Mouse (Mus musculus): ENCODE data around the gene Pnkp.

Gene Pnkp

GRCm38 (mm10) chr7:44857042-44857552, at the start of gene Pnkp:
Gene Pnkp, plus strand, starts transcription at chr7:44857139.
- peak; percentile 93 to 94 for DNase-seq (ENCODE audit: low spot score in 2 of 2)

GRCm38 (mm10) chr7:44808927-44809326, 48.0 kb upstream of the Pnkp start:
- DNase-seq (ENCODE audit: low spot score in 2 of 2) = no peak

GRCm38 (mm10) chr7:44809466-44809865, 47.5 kb upstream of the Pnkp start:
- no peak for DNase-seq (ENCODE audit: low spot score in 2 of 2)

GRCm38 (mm10) chr7:44810365-44810764, 46.6 kb upstream of the Pnkp start:
- no peak for DNase-seq (ENCODE audit: low spot score in 2 of 2)

GRCm38 (mm10) chr7:44810819-44811557, 46.0 kb upstream of the Pnkp start:
- DNase-seq (ENCODE audit: low spot score in 2 of 2) = no peak

GRCm38 (mm10) chr7:44812651-44813325, 44.2 kb upstream of the Pnkp start:
- DNase-seq (ENCODE audit: low spot score in 2 of 2) = no peak

GRCm38 (mm10) chr7:44813985-44814384, 43.0 kb upstream of the Pnkp start:
- DNase-seq (ENCODE audit: low spot score in 2 of 2) = no peak

GRCm38 (mm10) chr7:44814423-44814822, 42.5 kb upstream of the Pnkp start:
- DNase-seq (ENCODE audit: low spot score in 2 of 2) = no peak

GRCm38 (mm10) chr7:44814952-44815553, 41.9 kb upstream of the Pnkp start:
- no peak for DNase-seq (ENCODE audit: low spot score in 2 of 2)

- peak; percentile 97 to 98 for DNase-seq (ENCODE audit: low spot score in 2 of 2)
These were observed 41.0 kb upstream of the Pnkp start, which contains the start of the genes Nup62 and Il4i1 for GRCm38 (mm10) chr7:44815721-44816469. Gene Nup62, plus strand, starts transcription at chr7:44816088. Gene Il4i1, plus strand, starts transcription at chr7:44816387.

GRCm38 (mm10) chr7:44816470-44817021, 40.4 kb upstream of the Pnkp start, which contains the start of gene Atf5:
Gene Atf5, minus strand, starts transcription at chr7:44816658.
- no peak for DNase-seq (ENCODE audit: low spot score in 2 of 2)

- DNase-seq (ENCODE audit: low spot score in 2 of 2) = no peak
These were observed 39.5 kb upstream of the Pnkp start for GRCm38 (mm10) chr7:44817441-44817840.

- DNase-seq (ENCODE audit: low spot score in 2 of 2) = no peak
These were observed 38.8 kb upstream of the Pnkp start for GRCm38 (mm10) chr7:44818164-44818563.

- no peak for DNase-seq (ENCODE audit: low spot score in 2 of 2)
These were observed 38.1 kb upstream of the Pnkp start for GRCm38 (mm10) chr7:44818751-44819235.

GRCm38 (mm10) chr7:44819391-44819790, 37.5 kb upstream of the Pnkp start:
- no peak for DNase-seq (ENCODE audit: low spot score in 2 of 2)

- no peak for DNase-seq (ENCODE audit: low spot score in 2 of 2)
These were observed 37.1 kb upstream of the Pnkp start for GRCm38 (mm10) chr7:44819863-44820262.

- no peak for DNase-seq (ENCODE audit: low spot score in 2 of 2)
These were observed 36.4 kb upstream of the Pnkp start for GRCm38 (mm10) chr7:44820525-44820924.

GRCm38 (mm10) chr7:44821666-44822448, 35.1 kb upstream of the Pnkp start:
- DNase-seq (ENCODE audit: low spot score in 2 of 2) = no peak

- no peak for DNase-seq (ENCODE audit: low spot score in 2 of 2)
These were observed 33.5 kb upstream of the Pnkp start for GRCm38 (mm10) chr7:44823409-44823808.

GRCm38 (mm10) chr7:44824872-44825271, 32.1 kb upstream of the Pnkp start:
- peak in 1 of 2 experiments; percentile 46 for DNase-seq (ENCODE audit: low spot score in 2 of 2)
